Mouse (Mus musculus): ENCODE measurements around the gene Hormad2. TPM values are rescaled to one million over a fixed set of nuclear protein-coding genes. Genes with fewer than 3 reads are reported as not detected.

Hormad2 gene
- total RNA-seq, 2 experiments from 2014 or later, result not detected

- DNase-seq (ENCODE audit: low spot score in 2 of 2), result no peak
Measured at GRCm38 (mm10) chr11:4304203-4304602, 136.7 kb downstream of the Hormad2 start.

- no peak for DNase-seq (ENCODE audit: low spot score in 2 of 2)
Measured at GRCm38 (mm10) chr11:4303033-4303432, 137.9 kb downstream of the Hormad2 start.

GRCm38 (mm10) chr11:4302363-4302913 lies 138.5 kb downstream of the Hormad2 start:
- no peak for DNase-seq (ENCODE audit: low spot score in 2 of 2)

- DNase-seq (ENCODE audit: low spot score in 2 of 2), result no peak
Measured at GRCm38 (mm10) chr11:4300683-4301082, 140.2 kb downstream of the Hormad2 start.

- DNase-seq (ENCODE audit: low spot score in 2 of 2), result no peak
Measured at GRCm38 (mm10) chr11:4299735-4300474, 141.0 kb downstream of the Hormad2 start.

GRCm38 (mm10) chr11:4299191-4299590 lies 141.7 kb downstream of the Hormad2 start:
- no peak for DNase-seq (ENCODE audit: low spot score in 2 of 2)

- no peak for DNase-seq (ENCODE audit: low spot score in 2 of 2)
Measured at GRCm38 (mm10) chr11:4298615-4299014, 142.3 kb downstream of the Hormad2 start.

- DNase-seq (ENCODE audit: low spot score in 2 of 2), result no peak
Measured at GRCm38 (mm10) chr11:4297753-4298152, 143.2 kb downstream of the Hormad2 start.

- DNase-seq (ENCODE audit: low spot score in 2 of 2), result peak in 1 of 2 experiments; percentile 23
Measured at GRCm38 (mm10) chr11:4296610-4297275, 144.2 kb downstream of the Hormad2 start.

Other genes starting within 250 kb of the Hormad2 start
- 1 to 10 TPM; 4.3 to 4.7 TPM for gene Castor1, start 222.9 kb downstream of the Hormad2 start, total RNA-seq (2021)
- gene Osm, start 204.7 kb downstream of the Hormad2 start, total RNA-seq (2021), result not detected
- 1 to 10 TPM; 1.8 to 2.7 TPM for gene Lif, start 183.5 kb downstream of the Hormad2 start, total RNA-seq (2021)
- gene Mtmr3, start 153.8 kb upstream of the Hormad2 start, total RNA-seq (2021), result 10 to 100 TPM; 69.1 to 71.2 TPM
- gene Gm11032, start 179.0 kb upstream of the Hormad2 start, total RNA-seq (2021), result not detected
- gene Ascc2, start 196.6 kb upstream of the Hormad2 start, total RNA-seq (2021), result 10 to 100 TPM; 23.3 to 26.7 TPM

Measured in layer of hippocampus, adult 18-20 months (tissue).